Mouse (Mus musculus): ENCODE results near the gene Mitf.

GRCm38 (mm10) chr6:97828021-97828420 lies 21.2 kb downstream of the Mitf start:
- TF ChIP-seq POLR2A (IDR thresholded peaks at IDR 0.05; ENCODE audit: extremely low read depth, insufficient read depth, low read length) = no peak
- no peak for TF ChIP-seq CTCF (IDR thresholded peaks at IDR 0.05; ENCODE audit: extremely low read depth, insufficient read depth, low read length)

Data from cortical plate, adult 2 months (tissue).